Mouse (Mus musculus) midbrain, embryonic 14.5 days (tissue): ENCODE results near the gene Arhgef1. TPM values are rescaled to one million over a fixed set of nuclear protein-coding genes. Genes with fewer than 3 reads are reported as not detected.

Experiments
- ATAC-seq: fragments of 200-750 bp; cut with Nextera tagmentation; 2 replicates; pipeline ENCODE4 v1.8.0; 2017; ENCODE audit warnings: moderate number of reproducible peaks, moderate library complexity; ENCODE audit not compliant: low FRiP score, low TSS enrichment
- DNase-seq: peaks from one replicate; pipeline ENCODE4 v3.0.0-alpha.2; 2015
- H3K27ac ChIP-seq: fragments of 300-500 bp; sonication (generic); replicated peaks from 2 replicates; pipeline ENCODE4 v1.5.1; 2014; ENCODE audit warnings: mild to moderate bottlenecking, low read depth, low read length, moderate library complexity
- H3K27me3 ChIP-seq: fragments of 300-500 bp; sonication (generic); 2 replicates; pipeline ENCODE4 v1.6.1; 2014; ENCODE audit warnings: low read length, control low read depth, mixed read lengths; ENCODE audit not compliant: control insufficient read depth, insufficient read depth
- H3K36me3 ChIP-seq: fragments of 300-500 bp; sonication (generic); 2 replicates; pipeline ENCODE4 v1.6.1; 2014; ENCODE audit warnings: low read length, control low read depth; ENCODE audit not compliant: control insufficient read depth, insufficient read depth
- H3K4me1 ChIP-seq: fragments of 300-500 bp; sonication (generic); 2 replicates; pipeline ENCODE4 v1.6.1; 2014; ENCODE audit warnings: mild to moderate bottlenecking, antibody characterized with exemption, low read length, control low read depth; ENCODE audit not compliant: control insufficient read depth, insufficient read depth
- H3K4me2 ChIP-seq: fragments of 300-500 bp; sonication (generic); 2 replicates; pipeline ENCODE4 v1.6.1; 2014; ENCODE audit warnings: mild to moderate bottlenecking, low read length, moderate library complexity
- H3K4me3 ChIP-seq: fragments of 300-500 bp; sonication (generic); replicated peaks from 2 replicates; pipeline ENCODE4 v1.5.1; 2014; ENCODE audit warnings: low read depth, low read length
- H3K9ac ChIP-seq: fragments of 300-500 bp; sonication (generic); replicated peaks from 2 replicates; pipeline ENCODE4 v1.6.1; 2014; ENCODE audit warnings: mild to moderate bottlenecking, low read length, moderate library complexity
- H3K9me3 ChIP-seq: fragments of 300-500 bp; sonication (generic); 2 replicates; pipeline ENCODE4 v1.6.1; 2016; ENCODE audit warnings: low read length, control low read depth, mixed read lengths; ENCODE audit not compliant: control insufficient read depth
- WGBS: fragments of 180-500 bp; shearing (Covaris S2); extraction: QIAGEN DNeasy Blood & Tissue Kit; methylation state at CpG from one replicate; pipeline ENCODE4 v1.1.7; 2014; 5-methylcytosine and 5-hydroxymethylcytosine counted together
- polyA plus RNA-seq: library from polyadenylated mRNA; unstranded; fragments of >200 nt; fragmentation: Nextera tagmentation; extraction: Ambion mirVana; gene quantifications from 2 replicates; pipeline ENCODE4 v1.2.1, GENCODE M21; 2014

Gene Arhgef1
- polyA plus RNA-seq, 1 experiment from 2014 or later = 51.0 TPM

DNA sequence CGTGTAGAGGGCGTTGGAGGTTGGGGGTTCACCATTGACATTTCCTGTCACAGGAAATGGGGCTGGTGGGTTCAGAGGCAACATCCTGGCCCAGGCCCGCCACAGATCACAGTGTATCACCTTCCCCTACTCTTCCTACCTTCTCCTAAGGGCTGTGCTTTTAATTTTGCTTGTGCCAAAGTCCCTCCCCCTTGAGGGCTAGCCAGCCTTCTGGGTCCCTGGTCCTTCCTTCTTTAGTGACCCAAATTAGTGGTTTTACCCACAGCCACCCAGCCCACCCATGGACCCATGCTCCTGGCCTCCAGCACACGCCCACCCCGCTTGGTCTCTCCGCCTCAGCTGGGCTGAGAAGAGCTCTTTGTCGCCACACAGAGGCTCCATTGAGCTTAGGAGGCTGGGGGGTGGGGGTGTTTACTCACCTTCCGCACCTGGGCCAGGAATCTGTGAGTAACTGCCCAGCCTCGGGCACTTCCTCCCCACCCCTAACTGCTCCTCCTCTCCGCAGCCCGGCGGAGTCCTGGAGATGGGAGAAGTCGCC is 4.6 kb downstream of the Arhgef1 start:
- Histone ChIP-seq H3K4me1 (peaks cover 14% of the 10 kb centered on the region), H3K9me3 (no peaks in the 10 kb centered on the region), H3K4me3 (no peak overlapping the region), H3K27me3 (no peaks in the 10 kb centered on the region), H3K36me3 (peaks cover 33% of the 10 kb centered on the region), H3K4me2 (no peak overlapping the region), H3K9ac (no peak overlapping the region; the same call in 1 of the 2 replicates), H3K27ac (no peak overlapping the region)
- ATAC-seq (no peak), DNase-seq (no peak)
- 38% methylated on average over 13 of the region's 13 CpGs for WGBS

- no peaks in the 10 kb centered on the region for H3K9me3 ChIP-seq
- peaks cover 54% of the 10 kb centered on the region for H3K36me3 ChIP-seq
- DNase-seq (no peak), ATAC-seq (no peak)
- H3K4me2 ChIP-seq = no peak overlapping the region
- no peak overlapping the region for H3K9ac ChIP-seq
- H3K4me3 ChIP-seq = no peak overlapping the region
- no peaks in the 10 kb centered on the region for H3K4me1 ChIP-seq
- no peak overlapping the region for H3K27ac ChIP-seq
- WGBS = 92% methylated on average over 14 of the region's 14 CpGs
- H3K27me3 ChIP-seq = no peaks in the 10 kb centered on the region
Measured at GRCm38 (mm10) chr7:24912480-24912879, 9.8 kb downstream of the Arhgef1 start.

- DNase-seq (no peak), ATAC-seq (peak; percentile 24; the same call in 1 of the 2 replicates)
- Histone ChIP-seq H3K4me2 (no peak overlapping the region), H3K4me1 (no peaks in the 10 kb centered on the region), H3K27ac (no peak overlapping the region), H3K36me3 (peaks cover 68% of the 10 kb centered on the region), H3K9ac (no peak overlapping the region), H3K27me3 (no peaks in the 10 kb centered on the region), H3K9me3 (no peaks in the 10 kb centered on the region), H3K4me3 (no peak overlapping the region)
- WGBS = 91% methylated on average over 20 of the region's 20 CpGs
Measured at GRCm38 (mm10) chr7:24918763-24919323, 16.1 kb downstream of the Arhgef1 start.

- 90% methylated on average over 9 of the region's 9 CpGs for WGBS
- Histone ChIP-seq H3K9me3 (no peaks in the 10 kb centered on the region), H3K27ac (no peak overlapping the region), H3K4me1 (no peaks in the 10 kb centered on the region), H3K27me3 (no peaks in the 10 kb centered on the region), H3K4me3 (no peak overlapping the region), H3K9ac (no peak overlapping the region), H3K36me3 (peaks cover 76% of the 10 kb centered on the region), H3K4me2 (no peak overlapping the region)
- no peak for ATAC-seq
- DNase-seq = no peak
Measured at GRCm38 (mm10) chr7:24919728-24920127, 17.0 kb downstream of the Arhgef1 start.

DNA sequence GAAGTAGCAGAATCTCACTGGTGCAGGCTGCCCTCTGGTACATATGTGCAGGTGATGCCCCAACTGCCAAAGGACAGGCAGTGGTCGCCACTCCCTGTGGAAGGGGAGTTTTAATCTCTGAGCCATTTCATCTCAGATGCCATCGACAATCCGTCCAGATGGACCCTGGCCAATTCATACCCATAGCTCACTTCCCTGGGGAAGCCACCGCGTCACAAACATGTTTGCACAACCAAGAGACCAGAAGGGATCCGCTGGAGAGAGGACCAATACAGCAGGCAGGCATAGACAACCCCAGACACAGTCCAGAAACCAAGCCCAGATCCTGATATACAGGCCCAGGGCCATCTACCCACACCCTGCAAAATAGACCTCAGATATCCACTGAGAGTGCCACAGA is 27.8 kb downstream of the Arhgef1 start:
- H3K4me1 ChIP-seq = peaks cover 18% of the 10 kb centered on the region
- 0 out of 2 replicates have a peak overlapping the region, but pooled peaks have one; percentile 14 for H3K9ac ChIP-seq
- no peaks in the 10 kb centered on the region for H3K9me3 ChIP-seq
- H3K27me3 ChIP-seq = peaks cover 48% of the 10 kb centered on the region
- H3K4me3 ChIP-seq = 0 out of 2 replicates have a peak overlapping the region, but pooled peaks have one; percentile 7
- DNase-seq (no peak), ATAC-seq (no peak)
- peaks cover 19% of the 10 kb centered on the region for H3K36me3 ChIP-seq
- H3K4me2 ChIP-seq = peak overlapping the region; percentile 22; the same call in 1 of the 2 replicates
- no peak overlapping the region for H3K27ac ChIP-seq
- WGBS = 41% methylated on average over 6 of the region's 6 CpGs

DNA sequence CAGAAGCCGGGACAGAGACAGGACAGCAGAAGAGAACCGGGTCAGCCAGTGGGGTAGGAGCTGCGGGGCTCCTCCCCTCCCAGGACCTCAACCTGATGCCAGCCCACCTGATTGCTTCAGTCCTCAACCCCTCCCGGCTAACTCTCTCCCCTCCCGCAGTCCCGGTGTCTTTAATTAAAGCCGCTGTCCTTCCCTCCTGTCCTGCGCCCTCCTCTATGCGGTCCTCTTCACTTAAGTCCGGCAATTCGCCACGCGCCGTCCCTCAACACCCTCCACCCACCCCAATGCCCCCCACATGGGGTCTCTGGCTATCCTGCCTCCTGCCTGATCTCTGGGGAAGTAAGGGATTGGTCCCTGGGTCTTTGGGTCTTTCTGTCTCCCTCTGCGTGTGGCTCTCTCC is 28.9 kb downstream of the Arhgef1 start:
- no peak overlapping the region for H3K9ac ChIP-seq
- WGBS = 0% methylated on average over 15 of the region's 15 CpGs
- peaks cover 48% of the 10 kb centered on the region for H3K27me3 ChIP-seq
- H3K9me3 ChIP-seq = no peaks in the 10 kb centered on the region
- peaks cover 19% of the 10 kb centered on the region for H3K4me1 ChIP-seq
- H3K4me3 ChIP-seq = peak overlapping the region; percentile 9; the same call in 1 of the 2 replicates
- H3K36me3 ChIP-seq = peaks cover 9% of the 10 kb centered on the region
- H3K27ac ChIP-seq = no peak overlapping the region
- ATAC-seq (no peak), DNase-seq (no peak)
- peak overlapping the region; percentile 28 for H3K4me2 ChIP-seq

DNA sequence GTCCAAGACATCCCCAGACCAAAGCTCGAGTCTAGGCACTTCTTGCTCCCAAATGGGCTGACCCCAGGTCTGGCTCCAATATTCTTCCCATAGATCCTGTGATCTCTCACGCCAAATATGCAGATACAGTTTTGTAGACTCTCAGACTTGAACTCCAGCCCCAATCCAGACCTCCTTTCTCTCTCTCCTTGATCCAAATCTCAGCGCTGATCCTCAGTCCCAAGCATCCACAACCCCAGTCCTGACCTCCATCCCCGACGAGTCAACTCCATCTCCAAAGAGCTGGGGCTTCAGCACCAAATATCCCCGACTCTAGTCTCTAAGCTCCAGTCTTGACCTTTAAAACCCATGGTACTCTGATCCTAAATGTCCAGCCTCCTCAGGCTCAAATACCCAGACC is 40.9 kb downstream of the Arhgef1 start:
- WGBS = 4% methylated on average over 6 of the region's 6 CpGs
- H3K4me2 ChIP-seq = peak overlapping the region; percentile 58; the same call in 1 of the 2 replicates
- peaks cover 73% of the 10 kb centered on the region for H3K27me3 ChIP-seq
- H3K9me3 ChIP-seq = no peaks in the 10 kb centered on the region
- no peak overlapping the region for H3K9ac ChIP-seq
- 0 out of 2 replicates have a peak, but pooled peaks cover 10% of the 10 kb centered on the region for H3K4me1 ChIP-seq
- no peak overlapping the region for H3K4me3 ChIP-seq
- DNase-seq (no peak), ATAC-seq (no peak)
- H3K36me3 ChIP-seq = no peaks in the 10 kb centered on the region
- H3K27ac ChIP-seq = no peak overlapping the region

- peaks cover 79% of the 10 kb centered on the region for H3K27me3 ChIP-seq
- H3K4me3 ChIP-seq = peak within 1 kb of the TSS; percentile 32
- no peaks in the 10 kb centered on the region for H3K36me3 ChIP-seq
- H3K9me3 ChIP-seq = no peaks in the 10 kb centered on the region
- ATAC-seq (no peak), DNase-seq (peak; percentile 47)
- H3K27ac ChIP-seq = no peak within 1 kb of the TSS
- WGBS = under 1% methylated on average over 66 of the region's 72 CpGs
- peak within 1 kb of the TSS; percentile 34; the same call in 1 of the 2 replicates for H3K9ac ChIP-seq
- H3K4me2 ChIP-seq = peak within 1 kb of the TSS; percentile 58
- peaks cover 17% of the 10 kb centered on the region; the same call in 1 of the 2 replicates for H3K4me1 ChIP-seq
Measured at GRCm38 (mm10) chr7:24944257-24944950, 41.7 kb downstream of the Arhgef1 start, which contains the start of gene Gm4881. Gene Gm4881, minus strand, starts transcription at chr7:24944494.
